Mouse (Mus musculus) liver, postnatal 0 days (tissue): ENCODE data around the gene 9530003J23Rik.
"Not testable (repeated sequence)": the region's sequence is repeated elsewhere in the genome, so short reads cannot be mapped to it uniquely, and the experiment has no call there.

Experiments used
- CTCF ChIP-seq: sonication (generic); IDR thresholded peaks from 2 replicates; pipeline ENCODE4 v1.5.1; 2016; ENCODE audit warnings: antibody characterized with exemption, low read depth
- EP300 ChIP-seq: IDR thresholded peaks from 2 replicates; pipeline ENCODE4 v1.6.1; 2016; ENCODE audit warnings: antibody characterized with exemption, low read depth, mild to moderate bottlenecking

DNA sequence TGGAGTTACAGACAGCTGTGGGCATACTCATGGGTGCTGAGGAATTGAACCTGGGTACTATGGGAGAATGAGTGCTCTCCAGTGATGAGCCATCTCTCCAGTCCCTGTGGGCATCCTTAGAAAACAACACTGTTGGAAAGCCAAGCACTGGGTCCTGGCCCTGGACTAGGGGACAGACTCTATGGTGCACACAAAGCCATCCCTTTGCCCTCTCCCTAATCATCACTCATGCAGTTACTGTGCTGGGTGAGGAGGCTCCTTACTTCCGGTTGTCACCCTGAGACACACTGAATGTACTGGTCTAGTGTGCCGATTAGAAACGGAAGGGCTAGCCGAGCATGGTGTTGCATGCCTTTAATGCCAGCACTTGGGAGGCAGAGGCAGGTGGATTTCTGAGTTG, 44.7 kb upstream of the 9530003J23Rik start:
- TF ChIP-seq CTCF, EP300: not testable (repeated sequence)
